Mouse (Mus musculus) gastrocnemius, adult 2 months (tissue): ENCODE data around the gene Esrrb. TPM values are rescaled to one million over a fixed set of nuclear protein-coding genes. Genes with fewer than 3 reads are reported as not detected.

ENCODE experiments used
- DNase-seq: peaks from one replicate; pipeline ENCODE4 v3.0.0; 2022
- H3K27ac ChIP-seq: fragments of 200-600 bp; 2 replicates; pipeline ENCODE4 v1.8.1; 2022; ENCODE audit warnings: mild to moderate bottlenecking
- H3K4me3 ChIP-seq: fragments of 200-600 bp; 2 replicates; pipeline ENCODE4 v1.8.1; 2022; ENCODE audit warnings: mild to moderate bottlenecking, moderate library complexity
- CTCF ChIP-seq: fragments of 200-600 bp; IDR thresholded peaks from 2 replicates; pipeline ENCODE4 v1.8.1; 2022; ENCODE audit warnings: antibody characterized with exemption, mild to moderate bottlenecking, moderate library complexity
- intact Hi-C: fragments of 180-260 bp; cut with DNase I; formaldehyde crosslinking; loops from one replicate; pipeline ENCODE4 v1.15.1; 2025
- total RNA-seq, 2 experiments: library from RNA; stranded (reverse); gene quantifications; 2 replicates each; pipeline ENCODE4 v1.2.3; 2021

The Esrrb gene
- total RNA-seq, 2 experiments from 2014 or later = 5.4 to 11.5 TPM

DNA sequence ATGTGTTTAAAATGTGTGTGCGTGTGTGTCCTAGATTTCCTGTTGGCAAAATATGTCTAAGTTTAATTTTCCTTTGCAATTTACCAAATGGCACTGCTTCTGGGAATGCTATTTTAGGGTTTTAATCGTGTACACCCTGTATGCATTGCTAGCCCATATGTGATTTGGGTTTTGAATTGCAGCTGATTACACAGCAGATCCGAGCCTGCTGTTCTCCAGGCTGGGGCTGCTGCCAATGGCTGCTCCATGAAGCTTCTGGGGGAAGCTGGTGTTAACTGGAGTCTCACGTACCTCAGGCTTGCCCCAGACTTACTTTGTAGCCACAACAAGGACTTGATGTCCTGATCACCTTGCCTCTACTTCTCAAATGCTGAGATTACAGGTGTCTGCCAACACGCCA is 205.1 kb downstream of the Esrrb start:
- TF ChIP-seq CTCF = no peak
- H3K27ac ChIP-seq = no peak overlapping the region
- no peak overlapping the region for H3K4me3 ChIP-seq
- intact Hi-C loops = no loop called here
- DNase-seq = no peak

Other genes starting within 250 kb of the Esrrb start
- gene Gpatch2l, start 119.3 kb upstream of the Esrrb start, total RNA-seq = 10 to 100 TPM; 12.1 to 12.6 TPM